Mouse (Mus musculus): ENCODE results near the gene Psmd10. TPM values are rescaled to one million over a fixed set of nuclear protein-coding genes. Genes with fewer than 3 reads are reported as not detected.

Psmd10 gene
- total and polyA plus RNA-seq, 3 experiments: 47.3 to 64.1 (median 47.9) TPM

DNA sequence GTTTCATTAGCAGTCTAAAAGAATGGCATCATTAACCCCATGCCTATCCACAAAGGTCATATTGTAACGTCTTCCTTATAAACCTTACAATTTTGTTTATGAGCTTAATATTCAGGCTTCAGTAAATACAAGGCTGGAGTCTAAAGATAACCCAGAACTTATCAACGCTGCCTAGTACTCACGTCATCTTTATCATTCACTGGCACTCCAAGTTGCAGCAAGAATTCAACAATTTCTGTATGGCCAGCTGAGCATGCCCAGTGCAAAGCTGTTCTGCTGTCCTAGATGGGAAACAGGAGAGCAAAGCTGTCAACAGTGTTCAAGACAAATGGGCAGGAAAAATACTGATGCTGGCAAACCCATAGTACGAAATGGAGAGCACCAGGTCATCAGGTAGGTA is 2.9 kb downstream of the Psmd10 start:
- H3K27ac ChIP-seq (ENCODE audit: insufficient read depth, low read depth): no peak overlapping the region
- no peak for DNase-seq (ENCODE audit: extremely low read depth)
- H3K79me2 ChIP-seq (replicated peaks; ENCODE audit: control insufficient read depth, extremely low read depth, insufficient read depth, poor library complexity, severe bottlenecking): peaks cover 10% of the 10 kb centered on the region
- in situ Hi-C loops (cut with MboI; ENCODE audit: low pct_ligation_motif_present, low pct_unique_long_range_greater_than_20kb, low sequenced_read_pairs): no loop called here
- dilution Hi-C loops (cut with MboI; ENCODE audit: extremely low pct_ligation_motif_present, extremely low pct_unique_long_range_greater_than_20kb, low sequenced_read_pairs): no loop called here
- H3K9ac ChIP-seq (ENCODE audit: insufficient read depth, low read depth): no peak overlapping the region
- TF ChIP-seq ZKSCAN1 (IDR thresholded peaks at IDR 0.05; ENCODE audit: borderline replicate concordance, low read depth, low read length) (no peak), BHLHE40 (IDR thresholded peaks at IDR 0.05; ENCODE audit: low read depth, low read length) (no peak), TBP (conservative IDR thresholded peaks at IDR 0.05; ENCODE audit: low read depth, low read length) (no peak), JUND (conservative IDR thresholded peaks at IDR 0.05; ENCODE audit: low read depth, low read length) (no peak), USF2 (conservative IDR thresholded peaks at IDR 0.05; ENCODE audit: low read depth, low read length) (no peak), IRF4 (IDR thresholded peaks at IDR 0.05; ENCODE audit: low read depth, low read length) (no peak), MXI1 (IDR thresholded peaks at IDR 0.05; ENCODE audit: low read depth, low read length) (no peak), HCFC1 (IDR thresholded peaks at IDR 0.05; ENCODE audit: low read depth, low read length) (no peak), MAZ (IDR thresholded peaks at IDR 0.05; ENCODE audit: low read depth, low read length) (no peak), E2F4 (IDR thresholded peaks at IDR 0.05; ENCODE audit: insufficient replicate concordance, low read depth, low read length) (no peak), ELF1 (IDR thresholded peaks at IDR 0.05; ENCODE audit: low read depth, low read length) (no peak)
- H3K4me2 ChIP-seq (ENCODE audit: insufficient read depth, low read depth, poor library complexity, severe bottlenecking): no peak overlapping the region
- H3K4me1 ChIP-seq (ENCODE audit: control insufficient read depth in 1 of 2, insufficient read depth in 2 of 2): no peaks in the 10 kb centered on the region
- H3K4me3 ChIP-seq (replicated peaks in 1 of 3; ENCODE audit: low read depth in 2 of 3, low read length in 2 of 3, poor library complexity in 1 of 3): no peak overlapping the region
- no peaks in the 10 kb centered on the region for H3K27me3 ChIP-seq (replicated peaks)
- H3K9me3 ChIP-seq (replicated peaks; ENCODE audit: low read length): no peaks in the 10 kb centered on the region
- H3K36me3 ChIP-seq (replicated peaks in 1 of 2; ENCODE audit: control insufficient read depth in 1 of 2, insufficient read depth in 1 of 2, low read length in 1 of 2): peaks cover 18 to 31% of the 10 kb centered on the region in 2 experiments

DNA sequence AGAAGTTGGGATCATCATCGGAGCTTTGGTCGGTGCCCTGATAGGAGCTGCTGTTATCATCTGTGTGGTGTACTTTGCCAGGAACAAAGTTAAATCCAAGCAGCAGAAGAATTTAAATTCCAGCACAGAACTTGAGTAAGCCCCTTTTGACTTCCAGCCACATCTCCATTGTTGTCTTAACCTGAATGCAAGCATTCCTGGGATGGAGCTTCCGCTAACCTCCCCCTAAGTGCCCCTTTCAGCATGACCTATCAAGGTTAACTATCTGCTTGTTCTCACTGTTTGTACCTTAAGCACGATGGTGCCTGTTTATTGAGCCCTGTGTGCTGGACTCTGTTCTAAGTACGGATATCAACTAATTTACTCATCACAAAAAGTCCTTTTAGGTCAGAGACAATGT is 20.3 kb downstream of the Psmd10 start:
- Histone ChIP-seq H3K4me2 (ENCODE audit: insufficient read depth, low read depth, poor library complexity, severe bottlenecking) (no peak overlapping the region), H3K79me2 (replicated peaks; ENCODE audit: control insufficient read depth, extremely low read depth, insufficient read depth, poor library complexity, severe bottlenecking) (no peaks in the 10 kb centered on the region), H3K4me1 (ENCODE audit: control insufficient read depth in 1 of 2, insufficient read depth in 2 of 2) (no peaks in the 10 kb centered on the region), H3K27me3 (replicated peaks) (no peaks in the 10 kb centered on the region), H3K36me3 (replicated peaks in 1 of 2; ENCODE audit: control insufficient read depth in 1 of 2, insufficient read depth in 1 of 2, low read length in 1 of 2) (no peaks in the 10 kb centered on the region), H3K9ac (ENCODE audit: insufficient read depth, low read depth) (no peak overlapping the region), H3K4me3 (replicated peaks in 1 of 3; ENCODE audit: low read depth in 2 of 3, low read length in 2 of 3, poor library complexity in 1 of 3) (no peak overlapping the region), H3K9me3 (replicated peaks; ENCODE audit: low read length) (no peaks in the 10 kb centered on the region), H3K27ac (ENCODE audit: insufficient read depth, low read depth) (no peak overlapping the region)
- no peak for DNase-seq (ENCODE audit: extremely low read depth)
- in situ Hi-C loops (cut with MboI; ENCODE audit: low pct_ligation_motif_present, low pct_unique_long_range_greater_than_20kb, low sequenced_read_pairs) (no loop called here), dilution Hi-C loops (cut with MboI; ENCODE audit: extremely low pct_ligation_motif_present, extremely low pct_unique_long_range_greater_than_20kb, low sequenced_read_pairs) (no loop called here)
- no peak for TF ChIP-seq KAT2A (IDR thresholded peaks at IDR 0.05; ENCODE audit: insufficient replicate concordance, low read length)

DNA sequence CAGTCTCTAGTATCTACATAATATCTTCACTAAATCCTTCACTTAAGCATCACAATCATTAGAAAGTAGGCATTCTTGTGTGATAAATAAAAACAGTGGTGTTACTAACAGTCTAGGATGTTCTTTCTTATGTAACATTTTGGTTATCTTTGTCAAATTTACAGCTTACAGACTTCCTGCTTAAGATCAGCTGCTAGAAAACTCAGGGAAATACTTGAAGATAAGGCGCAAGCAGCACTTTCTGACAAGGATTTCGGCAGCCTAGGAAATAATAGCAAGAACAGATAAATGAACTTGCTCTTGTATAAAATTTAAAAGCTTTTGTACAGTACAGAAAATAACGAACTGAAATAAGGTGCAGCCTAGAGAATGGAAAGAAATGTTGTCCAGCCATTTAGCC is 23.3 kb downstream of the Psmd10 start:
- DNase-seq (ENCODE audit: extremely low read depth): no peak
- Histone ChIP-seq H3K9me3 (replicated peaks; ENCODE audit: low read length) (no peaks in the 10 kb centered on the region), H3K4me3 (replicated peaks in 1 of 3; ENCODE audit: low read depth in 2 of 3, low read length in 2 of 3, poor library complexity in 1 of 3) (no peak overlapping the region), H3K79me2 (replicated peaks; ENCODE audit: control insufficient read depth, extremely low read depth, insufficient read depth, poor library complexity, severe bottlenecking) (no peaks in the 10 kb centered on the region), H3K27ac (ENCODE audit: insufficient read depth, low read depth) (no peak overlapping the region), H3K36me3 (replicated peaks in 1 of 2; ENCODE audit: control insufficient read depth in 1 of 2, insufficient read depth in 1 of 2, low read length in 1 of 2) (no peaks in the 10 kb centered on the region), H3K4me2 (ENCODE audit: insufficient read depth, low read depth, poor library complexity, severe bottlenecking) (no peak overlapping the region), H3K27me3 (replicated peaks) (no peaks in the 10 kb centered on the region), H3K4me1 (ENCODE audit: control insufficient read depth in 1 of 2, insufficient read depth in 2 of 2) (no peaks in the 10 kb centered on the region), H3K9ac (ENCODE audit: insufficient read depth, low read depth) (no peak overlapping the region)
- TF ChIP-seq MYC (IDR thresholded peaks at IDR 0.05; ENCODE audit: low read depth, low read length) (no peak), ZNF384 (IDR thresholded peaks at IDR 0.05; ENCODE audit: low read depth, low read length) (no peak), HCFC1 (IDR thresholded peaks at IDR 0.05; ENCODE audit: low read depth, low read length) (no peak), TCF12 (IDR thresholded peaks at IDR 0.05; ENCODE audit: low read depth, low read length) (no peak), CHD2 (IDR thresholded peaks at IDR 0.05; ENCODE audit: low read length) (no peak), USF1 (IDR thresholded peaks at IDR 0.05; ENCODE audit: low read depth, low read length) (no peak), NELFE (IDR thresholded peaks at IDR 0.05; ENCODE audit: low read depth, low read length) (no peak)
- dilution Hi-C loops (cut with MboI; ENCODE audit: extremely low pct_ligation_motif_present, extremely low pct_unique_long_range_greater_than_20kb, low sequenced_read_pairs) (no loop called here), in situ Hi-C loops (cut with MboI; ENCODE audit: low pct_ligation_motif_present, low pct_unique_long_range_greater_than_20kb, low sequenced_read_pairs) (no loop called here)

Measured in CH12.LX (cell line).